Mouse (Mus musculus) embryonic facial prominence, embryonic 12.5 days (tissue): ENCODE results near the gene 1700028J19Rik. TPM values are rescaled to one million over a fixed set of nuclear protein-coding genes. Genes with fewer than 3 reads are reported as not detected.
"Not testable (repeated sequence)": the region's sequence is repeated elsewhere in the genome, so short reads cannot be mapped to it uniquely, and the experiment has no call there.

Source experiments
- ATAC-seq: fragments of 200-750 bp; cut with Nextera tagmentation; 2 replicates; pipeline ENCODE4 v1.8.0; 2017; ENCODE audit not compliant: insufficient number of reproducible peaks, insufficient read depth, low FRiP score, low TSS enrichment
- H3K27ac ChIP-seq: fragments of 300-500 bp; sonication (generic); 2 replicates; pipeline ENCODE4 v1.5.1; 2016; ENCODE audit warnings: mild to moderate bottlenecking
- H3K27me3 ChIP-seq: fragments of 300-500 bp; sonication (generic); 2 replicates; pipeline ENCODE4 v1.6.1; 2016; ENCODE audit warnings: mild to moderate bottlenecking, moderate library complexity
- H3K36me3 ChIP-seq: fragments of 300-500 bp; sonication (generic); 2 replicates; pipeline ENCODE4 v1.6.1; 2016; ENCODE audit warnings: mild to moderate bottlenecking
- H3K4me1 ChIP-seq: fragments of 300-500 bp; sonication (generic); 2 replicates; pipeline ENCODE4 v1.6.1; 2016
- H3K4me2 ChIP-seq: fragments of 300-500 bp; sonication (generic); replicated peaks from 2 replicates; pipeline ENCODE4 v1.6.1; 2016; ENCODE audit warnings: mild to moderate bottlenecking, moderate library complexity
- H3K4me3 ChIP-seq: fragments of 300-500 bp; sonication (generic); 2 replicates; pipeline ENCODE4 v1.5.1; 2016; ENCODE audit warnings: mild to moderate bottlenecking
- H3K9ac ChIP-seq: fragments of 300-500 bp; sonication (generic); 2 replicates; pipeline ENCODE4 v1.6.1; 2016; ENCODE audit warnings: mild to moderate bottlenecking, moderate library complexity
- H3K9me3 ChIP-seq: fragments of 300-500 bp; sonication (generic); 2 replicates; pipeline ENCODE4 v1.6.1; 2016; ENCODE audit warnings: mild to moderate bottlenecking, moderate library complexity
- WGBS: fragments of 180-500 bp; shearing (Covaris S2); methylation state at CpG from one replicate; pipeline ENCODE4 v1.1.7; 2016; 5-methylcytosine and 5-hydroxymethylcytosine counted together
- polyA plus RNA-seq: library from polyadenylated mRNA; unstranded; fragments of >200 nt; fragmentation: Nextera tagmentation; extraction: Ambion mirVana; gene quantifications from 2 replicates; pipeline ENCODE4 v1.2.1, GENCODE M21; 2016

1700028J19Rik gene
- polyA plus RNA-seq, 1 experiment from 2014 or later = 0.58 TPM

GRCm38 (mm10) chr7:44208307-44208706 is 38.2 kb downstream of the 1700028J19Rik start:
- ATAC-seq = no peak
- no peak overlapping the region for H3K9ac ChIP-seq
- no peaks in the 10 kb centered on the region for H3K9me3 ChIP-seq
- H3K27me3 ChIP-seq = no peaks in the 10 kb centered on the region
- no peaks in the 10 kb centered on the region for H3K4me1 ChIP-seq
- no peak overlapping the region for H3K4me3 ChIP-seq
- WGBS = 80% methylated on average over 3 of the region's 3 CpGs
- H3K4me2 ChIP-seq = no peak overlapping the region
- no peaks in the 10 kb centered on the region for H3K36me3 ChIP-seq
- no peak overlapping the region for H3K27ac ChIP-seq

- H3K27me3 ChIP-seq, H3K4me2 ChIP-seq, H3K4me3 ChIP-seq, H3K9ac ChIP-seq, H3K27ac ChIP-seq, H3K36me3 ChIP-seq, ATAC-seq, H3K4me1 ChIP-seq, H3K9me3 ChIP-seq: not testable (repeated sequence)
- 49% methylated on average over 3 of the region's 3 CpGs for WGBS
Observed at GRCm38 (mm10) chr7:44207135-44207534, 39.4 kb downstream of the 1700028J19Rik start, which contains the start of gene Klk1b4. Gene Klk1b4, plus strand, starts transcription at chr7:44207435.

GRCm38 (mm10) chr7:44197891-44198290 is 48.6 kb downstream of the 1700028J19Rik start, which contains the start of gene Klk1b3:
Gene Klk1b3, plus strand, starts transcription at chr7:44198191.
- H3K9ac ChIP-seq = no peak within 1 kb of the TSS
- ATAC-seq = no peak
- no peak within 1 kb of the TSS for H3K27ac ChIP-seq
- no peaks in the 10 kb centered on the region for H3K36me3 ChIP-seq
- no peaks in the 10 kb centered on the region for H3K27me3 ChIP-seq
- no peaks in the 10 kb centered on the region for H3K4me1 ChIP-seq
- whole genome bisulfite sequencing = 60% methylated on average over 3 of the region's 3 CpGs
- no peak within 1 kb of the TSS for H3K4me2 ChIP-seq
- H3K4me3 ChIP-seq = no peak within 1 kb of the TSS
- no peaks in the 10 kb centered on the region for H3K9me3 ChIP-seq

GRCm38 (mm10) chr7:44193466-44193865 is 53.0 kb downstream of the 1700028J19Rik start:
- WGBS = 93% methylated on average over 1 of the region's 1 CpGs
- H3K27ac ChIP-seq, H3K9ac ChIP-seq, H3K36me3 ChIP-seq, H3K4me3 ChIP-seq, ATAC-seq, H3K27me3 ChIP-seq, H3K4me2 ChIP-seq, H3K9me3 ChIP-seq, H3K4me1 ChIP-seq: not testable (repeated sequence)

GRCm38 (mm10) chr7:44187936-44188335 is 58.6 kb downstream of the 1700028J19Rik start, which contains the start of gene Klk1b24:
Gene Klk1b24, plus strand, starts transcription at chr7:44188236.
- H3K4me1 ChIP-seq, H3K9ac ChIP-seq, H3K9me3 ChIP-seq, H3K27ac ChIP-seq, H3K27me3 ChIP-seq, H3K4me2 ChIP-seq, H3K36me3 ChIP-seq, ATAC-seq, H3K4me3 ChIP-seq: not testable (repeated sequence)

- H3K4me3 ChIP-seq, H3K36me3 ChIP-seq, H3K27ac ChIP-seq, H3K9me3 ChIP-seq, H3K4me1 ChIP-seq, H3K27me3 ChIP-seq, H3K4me2 ChIP-seq, H3K9ac ChIP-seq, ATAC-seq: not testable (repeated sequence)
- 66% methylated on average over 8 of the region's 8 CpGs for WGBS
Observed at GRCm38 (mm10) chr7:44186516-44186915, 60.0 kb downstream of the 1700028J19Rik start.

Other genes starting within 250 kb of the 1700028J19Rik start
- gene Klk1b26, start 234.5 kb downstream of the 1700028J19Rik start, polyA plus RNA-seq = not detected in 2 replicates
- gene Klk1b27, start 194.4 kb downstream of the 1700028J19Rik start, polyA plus RNA-seq = not detected in 2 replicates
- gene Klk1b21, start 144.4 kb downstream of the 1700028J19Rik start, polyA plus RNA-seq = not detected in 2 replicates
- not detected in 2 replicates for gene Klk1b22, start 134.0 kb downstream of the 1700028J19Rik start, polyA plus RNA-seq
- gene Klk1b16, start 109.9 kb downstream of the 1700028J19Rik start, polyA plus RNA-seq = not detected in 2 replicates
- not detected in 2 replicates for gene Klk1b24, start 58.5 kb downstream of the 1700028J19Rik start, polyA plus RNA-seq
- not detected in 2 replicates for gene Klk1b3, start 48.5 kb downstream of the 1700028J19Rik start, polyA plus RNA-seq
- not detected in 2 replicates for gene Klk1b4, start 39.3 kb downstream of the 1700028J19Rik start, polyA plus RNA-seq
- gene Klk1b5, start 30.8 kb downstream of the 1700028J19Rik start, polyA plus RNA-seq = not detected in 2 replicates
- not detected in 2 replicates for gene Klk1, start 21.3 kb downstream of the 1700028J19Rik start, polyA plus RNA-seq
- gene Gm36864, start 10.5 kb downstream of the 1700028J19Rik start, polyA plus RNA-seq = 0.15 TPM in 1 of 2 replicates, not detected in the other
- gene 2410002F23Rik, start within 50 bp of the 1700028J19Rik start, polyA plus RNA-seq = 208 and 212 TPM in 2 replicates
- 0.10 TPM in 1 of 2 replicates, not detected in the other for gene Acp4, start 10.7 kb upstream of the 1700028J19Rik start, polyA plus RNA-seq
- gene Gm15517, start 14.8 kb upstream of the 1700028J19Rik start, polyA plus RNA-seq = not detected in 2 replicates
- 1.9 and 2.3 TPM in 2 replicates for gene Clec11a, start 60.2 kb upstream of the 1700028J19Rik start, polyA plus RNA-seq
- 2.4 and 3.8 TPM in 2 replicates for gene Shank1, start 63.6 kb upstream of the 1700028J19Rik start, polyA plus RNA-seq
- gene Syt3, start 137.4 kb upstream of the 1700028J19Rik start, polyA plus RNA-seq = 2.9 and 3.3 TPM in 2 replicates
- gene 1700008O03Rik, start 139.1 kb upstream of the 1700028J19Rik start, polyA plus RNA-seq = 0.86 and 1.1 TPM in 2 replicates
- gene Lrrc4b, start 182.3 kb upstream of the 1700028J19Rik start, polyA plus RNA-seq = 2.3 and 2.6 TPM in 2 replicates
- 0.42 and 0.71 TPM in 2 replicates for gene Aspdh, start 218.7 kb upstream of the 1700028J19Rik start, polyA plus RNA-seq
- gene Josd2, start 221.3 kb upstream of the 1700028J19Rik start, polyA plus RNA-seq = 80.4 and 85.6 TPM in 2 replicates
- gene Emc10, start 249.8 kb upstream of the 1700028J19Rik start, polyA plus RNA-seq = 121 and 124 TPM in 2 replicates
- 20.2 and 22.5 TPM in 2 replicates for gene Fam71e1, start 249.9 kb upstream of the 1700028J19Rik start, polyA plus RNA-seq